Mouse (Mus musculus): ENCODE measurements around the gene H2-DMb2.

DNA sequence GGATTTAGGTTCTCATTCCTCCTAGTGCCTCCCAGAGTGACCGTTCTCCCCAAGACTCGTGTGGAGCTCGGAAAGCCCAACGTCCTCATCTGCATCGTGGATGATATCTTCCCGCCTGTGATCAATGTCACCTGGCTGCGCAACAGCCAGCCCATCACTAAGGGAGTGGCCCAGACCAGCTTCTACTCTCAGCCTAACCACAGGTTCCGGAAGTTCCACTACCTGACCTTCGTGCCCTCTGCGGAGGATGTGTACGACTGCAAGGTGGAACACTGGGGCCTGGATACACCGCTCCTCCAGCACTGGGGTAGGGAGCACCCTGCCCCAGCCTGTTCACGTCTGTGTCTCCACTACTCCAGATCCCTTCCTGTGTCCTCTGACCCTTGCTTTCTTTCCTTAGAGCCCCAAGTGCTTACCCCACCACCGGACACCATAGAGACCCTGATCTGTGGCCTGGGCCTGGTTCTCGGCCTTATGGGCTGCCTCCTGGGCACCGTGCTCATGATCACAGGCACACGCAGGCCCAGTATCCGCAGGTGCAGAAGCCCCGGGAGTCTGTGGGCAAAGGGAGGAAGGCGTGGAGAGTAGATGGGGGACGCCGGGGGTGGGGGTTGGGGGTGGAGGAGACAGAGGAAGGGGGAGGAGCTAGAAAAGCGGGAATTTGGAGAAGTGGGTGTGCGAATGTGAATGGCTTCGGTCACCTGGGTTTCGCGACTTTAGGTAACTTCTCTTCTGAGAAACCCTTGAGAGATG, 48.6 kb upstream of the H2-DMb2 start:
- no peak for TF ChIP-seq CTCF (IDR thresholded peaks at IDR 0.05; ENCODE audit: extremely low read depth, insufficient read depth, low read length)
- no peak for TF ChIP-seq POLR2A (IDR thresholded peaks at IDR 0.05; ENCODE audit: extremely low read depth, insufficient read depth, low read length)

All from cortical plate, adult 2 months (tissue).